Mouse (Mus musculus) forebrain, embryonic 14.5 days (tissue): Measurements from ENCODE around the gene Ankrd31. TPM values are rescaled to one million over a fixed set of nuclear protein-coding genes. Genes with fewer than 3 reads are reported as not detected.
A peak's percentile ranks its signal among the peaks of the same experiment; 100 is the strongest.
"Not testable (repeated sequence)": the region's sequence is repeated elsewhere in the genome, so short reads cannot be mapped to it uniquely, and the experiment has no call there.

Source experiments
- ATAC-seq: fragments of 200-750 bp; cut with Nextera tagmentation; 2 replicates; pipeline ENCODE4 v1.8.0; 2017; ENCODE audit warnings: mild to moderate bottlenecking, moderate library complexity
- DNase-seq: peaks from one replicate; pipeline ENCODE4 v3.0.0-alpha.2; 2015; ENCODE audit warnings: low spot score
- H3K27ac ChIP-seq: fragments of 300-500 bp; sonication (generic); 2 replicates; pipeline ENCODE4 v1.5.1; 2014; ENCODE audit warnings: low read depth, mild to moderate bottlenecking, control low read depth, low read length, moderate library complexity
- H3K27me3 ChIP-seq: fragments of 300-500 bp; sonication (generic); replicated peaks from 2 replicates; pipeline ENCODE4 v1.6.1; 2014; ENCODE audit warnings: low read length, control low read depth, mixed read lengths; ENCODE audit not compliant: control insufficient read depth, insufficient read depth
- H3K36me3 ChIP-seq: fragments of 300-500 bp; sonication (generic); 2 replicates; pipeline ENCODE4 v1.6.1; 2014; ENCODE audit warnings: low read length, control low read depth; ENCODE audit not compliant: control insufficient read depth, insufficient read depth
- H3K4me1 ChIP-seq: fragments of 300-500 bp; sonication (generic); 2 replicates; pipeline ENCODE4 v1.6.1; 2014; ENCODE audit warnings: antibody characterized with exemption, low read length, control low read depth; ENCODE audit not compliant: control insufficient read depth, insufficient read depth
- H3K4me2 ChIP-seq: fragments of 300-500 bp; sonication (generic); 2 replicates; pipeline ENCODE4 v1.6.1; 2014; ENCODE audit warnings: mild to moderate bottlenecking, control low read depth, low read length
- H3K4me3 ChIP-seq: fragments of 300-500 bp; sonication (generic); 2 replicates; pipeline ENCODE4 v1.5.1; 2014; ENCODE audit warnings: low read depth, low read length, control low read depth
- H3K9ac ChIP-seq: fragments of 300-500 bp; sonication (generic); 2 replicates; pipeline ENCODE4 v1.6.1; 2014; ENCODE audit warnings: mild to moderate bottlenecking, low read length, control low read depth, moderate library complexity
- H3K9me3 ChIP-seq: fragments of 300-500 bp; sonication (generic); replicated peaks from 2 replicates; pipeline ENCODE4 v1.6.1; 2016; ENCODE audit warnings: low read length, control low read depth, mixed read lengths; ENCODE audit not compliant: control insufficient read depth
- WGBS: fragments of 180-500 bp; shearing (Covaris S2); extraction: QIAGEN DNeasy Blood & Tissue Kit; methylation state at CpG from one replicate; pipeline ENCODE4 v1.1.7; 2014; 5-methylcytosine and 5-hydroxymethylcytosine counted together
- polyA plus RNA-seq: library from polyadenylated mRNA; unstranded; fragments of >200 nt; fragmentation: Nextera tagmentation; extraction: Ambion mirVana; gene quantifications from 2 replicates; pipeline ENCODE4 v1.2.1, GENCODE M21; 2014

Gene Ankrd31
- polyA plus RNA-seq, 1 experiment from 2014 or later, result not detected

DNA sequence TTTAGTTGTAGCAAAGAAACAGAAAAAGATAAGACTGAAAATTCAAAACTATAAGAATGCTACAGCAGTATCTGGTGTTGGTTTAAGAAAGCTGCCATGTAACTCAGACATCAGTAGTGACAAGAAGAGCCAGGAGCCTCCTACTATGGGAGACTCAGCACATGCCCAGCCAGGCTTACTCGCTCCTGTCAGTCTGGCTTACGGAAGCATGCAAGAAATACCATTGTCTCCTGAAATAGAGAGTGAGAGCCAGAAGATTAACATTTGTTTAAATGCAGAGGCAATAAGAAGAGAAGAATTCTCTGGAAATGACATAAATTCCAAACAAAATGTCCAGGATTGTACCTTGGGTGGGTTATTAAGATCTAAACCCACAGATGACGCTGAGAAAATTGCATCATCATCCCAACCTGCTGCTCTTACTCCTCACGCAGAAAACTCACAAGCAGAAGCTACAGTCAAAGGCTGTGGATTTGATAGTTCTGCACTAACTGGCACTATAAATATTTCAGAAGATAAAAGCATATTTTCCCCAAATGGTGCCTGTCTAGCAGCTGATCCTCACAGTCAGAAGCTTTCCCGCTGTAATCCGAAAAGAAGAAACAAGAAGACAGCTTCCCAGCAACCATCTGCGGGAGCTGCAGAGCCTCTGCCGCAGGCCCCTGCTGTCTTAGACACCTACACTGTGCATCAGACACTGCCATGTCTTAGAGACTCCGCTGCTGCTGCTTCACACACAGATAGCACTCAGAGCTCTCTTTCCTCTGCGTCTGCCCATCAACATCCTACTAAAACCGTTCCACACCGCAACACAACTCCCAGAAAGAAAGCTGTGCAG lies 130.4 kb downstream of the Ankrd31 start:
- Histone ChIP-seq H3K36me3 (no peaks in the 10 kb centered on the region), H3K9ac (no peak overlapping the region), H3K4me2 (no peak overlapping the region), H3K27me3 (no peaks in the 10 kb centered on the region), H3K4me3 (no peak overlapping the region), H3K27ac (no peak overlapping the region), H3K9me3 (no peaks in the 10 kb centered on the region), H3K4me1 (no peaks in the 10 kb centered on the region)
- ATAC-seq, result no peak
- peak; percentile 25 for DNase-seq
- WGBS, result 70% methylated on average over 12 of the region's 12 CpGs

DNA sequence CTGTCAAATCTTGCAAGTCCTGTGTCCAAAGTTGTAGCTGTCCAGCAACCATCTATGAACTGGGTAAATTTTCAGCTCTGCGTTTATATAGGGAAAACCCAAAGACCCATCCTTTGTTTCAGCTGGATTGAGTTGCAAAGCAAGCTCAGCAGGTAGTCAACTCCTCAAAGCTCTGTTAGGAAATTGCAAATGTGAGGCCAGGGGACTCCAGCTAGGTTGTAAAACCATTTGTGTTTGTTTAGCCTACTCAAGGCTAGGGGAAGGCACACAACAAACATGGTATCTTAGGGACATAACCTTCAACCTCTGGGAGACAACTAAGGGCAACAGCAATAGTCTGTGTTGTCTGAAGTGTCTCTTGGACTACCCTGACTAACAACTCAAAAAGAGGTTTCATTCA lies 136.5 kb downstream of the Ankrd31 start:
- no peak overlapping the region for H3K4me3 ChIP-seq
- H3K4me2 ChIP-seq, result no peak overlapping the region
- DNase-seq, result no peak
- no peak overlapping the region for H3K27ac ChIP-seq
- no peak for ATAC-seq
- H3K9me3 ChIP-seq, result no peaks in the 10 kb centered on the region
- no peaks in the 10 kb centered on the region for H3K36me3 ChIP-seq
- no peak overlapping the region for H3K9ac ChIP-seq
- no peaks in the 10 kb centered on the region for H3K4me1 ChIP-seq
- H3K27me3 ChIP-seq, result no peaks in the 10 kb centered on the region
- WGBS, result 30% methylated on average over 1 of the region's 1 CpGs

DNA sequence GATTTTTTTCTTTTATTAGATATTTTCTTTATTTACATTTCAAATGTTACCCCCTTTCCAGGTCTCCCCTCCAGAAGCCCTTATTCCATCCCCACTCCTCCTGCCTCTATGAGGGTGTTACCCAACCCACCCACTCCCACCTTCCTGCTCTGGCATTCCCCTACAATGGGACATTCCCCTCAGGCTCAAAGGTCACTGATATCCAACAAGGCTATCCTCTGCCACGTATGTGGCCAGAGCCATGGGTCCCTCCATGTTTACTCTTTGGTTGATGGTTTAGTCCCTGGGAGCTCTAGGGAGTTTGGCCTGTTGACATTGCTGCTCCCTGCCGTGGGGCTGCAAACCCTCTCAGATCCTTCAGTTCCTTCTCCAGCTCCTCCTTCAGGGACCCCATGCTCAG lies 141.9 kb downstream of the Ankrd31 start:
- Histone ChIP-seq H3K36me3 (no peaks in the 10 kb centered on the region), H3K27me3 (no peaks in the 10 kb centered on the region), H3K4me3 (no peak overlapping the region), H3K9me3 (no peaks in the 10 kb centered on the region), H3K27ac (no peak overlapping the region), H3K4me2 (no peak overlapping the region), H3K4me1 (no peaks in the 10 kb centered on the region), H3K9ac (no peak overlapping the region)
- ATAC-seq, result no peak
- DNase-seq, result no peak
- WGBS, result 63% methylated on average over 2 of the region's 2 CpGs

DNA sequence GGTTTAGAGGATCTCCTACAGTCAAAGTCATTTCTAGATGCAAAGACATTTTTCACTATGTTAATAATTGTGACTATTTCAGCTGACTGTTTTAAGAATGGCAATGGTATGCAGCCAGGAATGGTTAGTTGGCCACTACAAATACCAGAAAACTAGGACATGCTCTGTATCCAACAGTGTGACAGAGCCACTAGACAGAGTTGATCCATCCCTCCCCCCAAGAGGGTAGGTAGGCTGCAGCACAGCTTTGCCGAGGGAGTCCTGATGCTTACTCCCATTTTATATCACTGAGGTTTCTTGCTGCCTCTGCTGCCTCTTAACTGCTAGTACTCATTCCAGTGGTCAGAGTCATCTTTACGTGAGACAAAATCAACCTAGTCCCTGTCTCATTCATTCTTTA lies 147.1 kb downstream of the Ankrd31 start:
- Histone ChIP-seq H3K27me3 (no peaks in the 10 kb centered on the region), H3K4me1 (no peaks in the 10 kb centered on the region), H3K9ac (no peak overlapping the region), H3K4me2 (no peak overlapping the region), H3K36me3 (no peaks in the 10 kb centered on the region), H3K4me3 (no peak overlapping the region), H3K27ac (no peak overlapping the region), H3K9me3 (no peaks in the 10 kb centered on the region)
- DNase-seq (no peak), ATAC-seq (no peak)
- WGBS, result 79% methylated on average over 2 of the region's 2 CpGs

DNA sequence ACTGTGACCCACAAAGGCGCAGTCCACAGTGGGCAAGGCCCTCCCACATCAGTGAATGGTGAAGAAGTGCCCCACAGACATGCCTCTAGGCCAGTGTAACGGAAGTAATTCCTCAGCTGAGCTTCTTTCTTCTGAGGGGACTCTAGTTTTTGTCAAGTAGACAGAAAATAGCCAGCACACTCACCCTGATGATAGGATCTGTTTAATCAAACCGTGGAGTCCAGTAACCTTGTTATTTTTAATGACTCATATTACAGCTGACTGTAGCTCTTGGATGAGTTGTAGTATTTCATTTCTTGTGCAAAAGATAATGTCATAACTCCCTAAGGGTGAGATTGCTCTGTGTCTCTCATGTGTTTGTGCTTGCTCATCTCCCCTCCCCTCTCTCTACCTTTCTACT lies 158.6 kb downstream of the Ankrd31 start:
- Histone ChIP-seq H3K4me3 (no peak overlapping the region), H3K4me2 (no peak overlapping the region), H3K27me3 (no peaks in the 10 kb centered on the region), H3K36me3 (no peaks in the 10 kb centered on the region), H3K27ac (no peak overlapping the region), H3K9me3 (no peaks in the 10 kb centered on the region), H3K9ac (no peak overlapping the region), H3K4me1 (no peaks in the 10 kb centered on the region)
- no peak for DNase-seq
- no peak for ATAC-seq
- WGBS, result 58% methylated on average over 3 of the region's 3 CpGs

DNA sequence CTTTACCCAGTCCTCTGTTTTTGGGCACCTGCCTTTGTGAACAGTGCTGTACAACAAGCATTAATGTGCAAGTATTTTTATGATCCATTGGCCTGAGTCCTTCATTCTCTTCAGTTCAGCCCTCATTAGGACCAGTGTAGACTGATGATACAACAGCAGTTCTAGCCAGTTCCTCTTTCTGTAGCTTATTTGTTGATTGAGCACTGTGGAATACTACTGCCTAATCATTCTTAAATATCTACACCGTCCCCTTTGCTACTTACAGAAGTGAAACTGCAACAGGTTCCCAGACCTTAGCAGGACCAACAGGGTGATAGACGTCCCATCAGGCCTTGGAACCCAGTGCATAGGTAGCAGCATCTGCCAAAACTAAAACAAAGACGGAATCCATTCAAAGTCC lies 163.1 kb downstream of the Ankrd31 start:
- H3K4me3 ChIP-seq, result no peak overlapping the region
- H3K4me1 ChIP-seq, result no peaks in the 10 kb centered on the region
- no peaks in the 10 kb centered on the region for H3K36me3 ChIP-seq
- H3K4me2 ChIP-seq, result no peak overlapping the region
- DNase-seq (no peak), ATAC-seq (no peak)
- no peak overlapping the region for H3K9ac ChIP-seq
- WGBS, result 90% methylated on average over 3 of the region's 3 CpGs
- no peaks in the 10 kb centered on the region for H3K27me3 ChIP-seq
- H3K27ac ChIP-seq, result no peak overlapping the region
- no peaks in the 10 kb centered on the region for H3K9me3 ChIP-seq

DNA sequence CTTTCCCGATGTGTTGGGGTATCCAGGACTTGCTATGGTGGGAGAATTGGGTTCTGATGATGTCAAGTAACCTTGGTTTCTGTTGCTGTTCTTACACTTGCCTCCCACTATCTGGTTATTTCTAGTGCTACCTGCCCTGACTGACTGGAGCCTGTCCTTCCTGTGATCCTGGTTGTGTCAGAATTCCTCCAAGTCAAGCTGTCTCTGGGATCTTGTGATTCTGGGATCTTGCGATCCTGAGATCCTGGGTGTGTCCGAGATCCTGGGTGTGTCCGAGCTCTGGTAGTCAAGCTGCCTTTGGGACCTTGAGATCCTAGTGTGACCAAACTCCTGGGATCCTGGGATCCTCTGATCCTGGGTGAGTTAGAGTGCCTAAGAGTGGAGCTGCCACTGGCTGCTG lies 175.1 kb downstream of the Ankrd31 start:
- ATAC-seq, H3K9ac ChIP-seq, H3K36me3 ChIP-seq, H3K9me3 ChIP-seq, H3K27ac ChIP-seq, H3K4me1 ChIP-seq, DNase-seq, H3K4me2 ChIP-seq, H3K4me3 ChIP-seq: not testable (repeated sequence)
- peaks cover 22% of the 10 kb centered on the region for H3K27me3 ChIP-seq
- WGBS, result over 99% methylated on average over 4 of the region's 4 CpGs

DNA sequence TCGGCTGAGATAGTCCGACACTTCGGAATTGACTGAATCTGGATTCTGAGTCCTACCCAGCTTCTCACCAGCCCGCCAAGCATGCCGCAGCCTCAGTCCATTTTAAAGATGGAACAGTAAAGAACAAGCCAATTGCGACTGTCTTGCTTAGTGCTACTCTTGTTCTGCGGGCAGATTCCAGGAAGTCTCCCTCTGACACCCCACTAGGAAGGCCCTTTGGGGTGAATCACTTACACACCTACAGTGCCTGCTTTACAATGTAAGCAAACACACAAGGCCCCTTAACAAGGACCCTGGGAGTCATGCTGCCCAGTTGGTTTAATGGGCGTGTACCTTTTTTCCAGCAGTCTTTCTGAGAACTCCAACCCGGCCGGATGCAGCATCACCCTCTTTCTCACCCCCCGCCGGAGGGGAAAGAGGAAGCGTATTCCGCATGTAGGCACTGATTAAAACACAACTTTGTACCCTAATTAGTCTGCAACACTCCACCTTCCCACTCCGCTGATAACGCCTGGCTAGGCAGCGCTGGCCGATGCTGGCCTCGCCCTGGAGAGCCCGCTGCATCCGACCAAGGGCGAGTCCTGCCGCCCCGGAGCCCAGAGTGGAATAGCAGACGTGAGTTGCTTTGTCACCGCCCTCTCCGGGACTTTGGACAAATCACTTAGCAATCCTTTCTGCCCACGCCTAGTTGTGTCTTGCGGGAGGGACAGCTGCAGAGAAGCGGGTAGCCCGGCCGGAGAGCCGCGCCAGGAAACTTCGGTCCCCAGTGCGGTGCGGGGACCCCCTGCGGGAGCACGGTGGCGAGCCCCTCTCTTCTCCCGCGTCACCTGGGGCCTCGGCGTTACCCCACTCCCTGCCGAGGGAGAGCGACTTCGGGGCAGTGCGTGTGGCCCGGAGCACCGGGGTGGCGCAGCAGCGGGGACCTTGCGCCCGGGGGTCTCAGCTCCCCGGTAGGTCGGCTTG lies 176.2 kb downstream of the Ankrd31 start, which contains the start of gene Gcnt4:
TSS of gene Gcnt4 (plus strand) at position 691 of the 963 bp plus-strand sequence.
- no peaks in the 10 kb centered on the region for H3K36me3 ChIP-seq
- H3K9me3 ChIP-seq, result no peaks in the 10 kb centered on the region
- WGBS, result 13% methylated on average over 42 of the region's 56 CpGs
- H3K27me3 ChIP-seq, result peaks cover 22% of the 10 kb centered on the region
- H3K9ac ChIP-seq, result peak within 1 kb of the TSS; percentile 64
- H3K4me3 ChIP-seq, result peak within 1 kb of the TSS; percentile 66
- ATAC-seq (peak; percentile 69), DNase-seq (peak; percentile 49)
- 0 out of 2 replicates have a peak, but pooled peaks cover 2% of the 10 kb centered on the region for H3K4me1 ChIP-seq
- no peak within 1 kb of the TSS for H3K27ac ChIP-seq
- H3K4me2 ChIP-seq, result peak within 1 kb of the TSS; percentile 100
